8 mouse cellular contexts compared by ENCODE assay signal in the genomic region with DNA sequence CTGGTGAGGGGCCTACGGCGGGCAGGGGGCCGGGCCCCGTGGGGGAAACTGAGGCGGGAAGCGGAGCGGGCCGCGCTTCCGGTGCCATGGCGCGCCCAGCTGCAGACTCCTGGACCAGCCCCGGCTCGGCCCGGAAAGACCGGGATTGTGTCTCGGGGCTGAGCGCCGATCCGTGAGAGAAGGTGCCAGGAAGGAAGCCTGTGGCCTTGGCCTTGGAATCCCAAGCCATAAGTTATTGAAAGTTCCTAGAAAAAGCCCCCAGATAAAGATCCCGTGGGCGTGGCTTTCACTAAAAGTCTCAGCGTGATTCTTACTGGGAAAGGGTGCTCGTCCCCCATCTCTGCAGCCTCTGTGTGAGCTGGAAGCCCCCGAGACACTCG. TPM values are rescaled to one million over a fixed set of nuclear protein-coding genes. Genes with fewer than 3 reads are reported as not detected.
DNase-seq lines count a peak whose midpoint lies in the region; ATAC-seq and TF ChIP-seq lines count a peak whose summit lies in the region.

No protein-coding gene starts in this region.

- no peaks in the 10 kb centered on the region for H3K27me3 ChIP-seq in kidney, postnatal 0 days (ENCODE audit: insufficient read depth, low read length)
- H3K27me3 ChIP-seq in intestine, embryonic 15.5 days (replicated peaks), result no peaks in the 10 kb centered on the region
- no peaks in the 10 kb centered on the region for H3K27me3 ChIP-seq in myocyte (ENCODE audit: control insufficient read depth, insufficient read depth, insufficient read length)

- peak; percentile 40 for DNase-seq in kidney, postnatal 0 days (ENCODE audit: low spot score)
- DNase-seq in kidney, postnatal 10 days, result no peak
- DNase-seq in c-Kit-positive CD71-positive TER-119-negative erythroid progenitor cells, embryonic 14.5 days (ENCODE audit: low read depth), result peak; percentile 34
- no peak for DNase-seq in B cell, adult 2 months
- no peak for DNase-seq in adrenal gland, adult 18-20 months (ENCODE audit: low spot score in 2 of 2)
- DNase-seq in right cerebral cortex, postnatal 4 days, result no peak

- H3K27ac ChIP-seq in kidney, postnatal 0 days, result peak overlapping the region; percentile 90
- H3K27ac ChIP-seq in intestine, embryonic 15.5 days, result peak overlapping the region; percentile 85

- H3K79me2 ChIP-seq in myocyte (ENCODE audit: control insufficient read depth, insufficient read depth), result peaks cover 14% of the 10 kb centered on the region

- peak overlapping the region; percentile 75 for H3K4me2 ChIP-seq in kidney, postnatal 0 days (ENCODE audit: low read length)
- H3K4me2 ChIP-seq in intestine, embryonic 15.5 days (replicated peaks), result peak overlapping the region; percentile 95
- peak overlapping the region; percentile 86 for H3K4me2 ChIP-seq in myocyte (ENCODE audit: low read depth)

- peaks cover 24% of the 10 kb centered on the region; the same call in 1 of the 2 replicates for H3K4me1 ChIP-seq in kidney, postnatal 0 days (replicated peaks; ENCODE audit: insufficient read depth, low read length)
- H3K4me1 ChIP-seq in intestine, embryonic 15.5 days (replicated peaks), result peaks cover 38% of the 10 kb centered on the region

- H3ac ChIP-seq in myocyte (ENCODE audit: control insufficient read depth, insufficient read length), result peak overlapping the region; percentile 54

- no peak for TF ChIP-seq CTCF in kidney, postnatal 0 days (IDR thresholded peaks at IDR 0.05; ENCODE audit: low read depth)

- peak overlapping the region; percentile 98 for H3K9ac ChIP-seq in kidney, postnatal 0 days (ENCODE audit: low read depth, low read length)
- peak overlapping the region; percentile 94 for H3K9ac ChIP-seq in intestine, embryonic 15.5 days

- peaks cover 25% of the 10 kb centered on the region for H3K36me3 ChIP-seq in kidney, postnatal 0 days (ENCODE audit: insufficient read depth, low read length)
- peaks cover 21% of the 10 kb centered on the region for H3K36me3 ChIP-seq in intestine, embryonic 15.5 days
- peaks cover 7% of the 10 kb centered on the region for H3K36me3 ChIP-seq in myocyte (ENCODE audit: control insufficient read depth, insufficient read depth)

- peak overlapping the region; percentile 95 for H3K4me3 ChIP-seq in kidney, postnatal 0 days (replicated peaks; ENCODE audit: low read depth, low read length)
- peak overlapping the region; percentile 97 for H3K4me3 ChIP-seq in intestine, embryonic 15.5 days (replicated peaks)
- peak overlapping the region; percentile 86 for H3K4me3 ChIP-seq in myocyte

- H3K9me3 ChIP-seq in kidney, postnatal 0 days (replicated peaks; ENCODE audit: low read length), result no peaks in the 10 kb centered on the region
- H3K9me3 ChIP-seq in intestine, embryonic 15.5 days, result no peaks in the 10 kb centered on the region

- no peak; the same call in 1 of the 2 replicates for ATAC-seq in kidney, postnatal 0 days (replicated peaks; ENCODE audit: low FRiP score, low read depth)
- peak; percentile 29 for ATAC-seq in intestine, embryonic 15.5 days

- WGBS in kidney, postnatal 0 days, result under 1% methylated on average over 26 of the region's 26 CpGs
- under 1% methylated on average over 26 of the region's 26 CpGs for WGBS in intestine, embryonic 15.5 days

- no peak for TF ChIP-seq POLR2A in myocyte (IDR thresholded peaks at IDR 0.05; ENCODE audit: insufficient read length, low read depth)

TF ChIP-seq in myocyte, 11 proteins besides CTCF, POLR2A, EP300 and RAD21:
- no peak for TF ChIP-seq REST (IDR thresholded peaks at IDR 0.05; ENCODE audit: insufficient read depth, insufficient read length)
- no peak for TF ChIP-seq SRF (IDR thresholded peaks at IDR 0.05; ENCODE audit: control insufficient read depth, insufficient read length, low read depth)
- TF ChIP-seq TCF12 (IDR thresholded peaks at IDR 0.05; ENCODE audit: insufficient read depth, poor library complexity, severe bottlenecking), result no peak
- no peak for TF ChIP-seq USF1 (IDR thresholded peaks at IDR 0.05; ENCODE audit: low read depth)
- TF ChIP-seq E2F4 (IDR thresholded peaks at IDR 0.05; ENCODE audit: insufficient read depth), result no peak
- TF ChIP-seq TCF3 (IDR thresholded peaks at IDR 0.05; ENCODE audit: insufficient read length, low read depth), result no peak
- TF ChIP-seq MYOD1 (IDR thresholded peaks at IDR 0.05; ENCODE audit: control insufficient read depth in 1 of 3, insufficient read length in 2 of 3, low read depth in 2 of 3), result no peak

RNA-seq across cellular contexts. Expression of gene Chmp6, which starts 0.7 kb away (rescaled TPM):
- 120 and 125 TPM in 2 replicates for polyA plus RNA-seq in kidney, postnatal 0 days (2015; fragmentation: Nextera tagmentation; extraction: Ambion mirVana)
- 88.0 and 91.1 TPM in 2 replicates for polyA plus RNA-seq in intestine, embryonic 15.5 days (2015; fragmentation: Nextera tagmentation; extraction: Ambion mirVana)
- polyA plus RNA-seq in myocyte (2012; fragmentation: generic; extraction: Trizol), result 60.5 TPM
- 10 to 100 TPM; 32.3 to 33.3 TPM for total RNA-seq in adrenal gland, adult 18-20 months (2021)

RNA-seq across cellular contexts. Expression of gene Baiap2, which starts 28.6 kb away (rescaled TPM):
- polyA plus RNA-seq in kidney, postnatal 0 days (2015; fragmentation: Nextera tagmentation; extraction: Ambion mirVana), result 21.4 and 23.8 TPM in 2 replicates
- polyA plus RNA-seq in intestine, embryonic 15.5 days (2015; fragmentation: Nextera tagmentation; extraction: Ambion mirVana), result 12.0 and 13.1 TPM in 2 replicates
- 23.0 TPM for polyA plus RNA-seq in myocyte (2012; fragmentation: generic; extraction: Trizol)
- 10 to 100 TPM; 16.5 to 31.7 TPM for total RNA-seq in adrenal gland, adult 18-20 months (2021)

Comparison
In these comparisons a context has a peak if more than half of its experiments do, and no peak if none do; other contexts are left out.
1. DNase-seq: peak in kidney, postnatal 0 days (single experiment) and c-Kit-positive CD71-positive TER-119-negative erythroid progenitor cells, embryonic 14.5 days (single experiment); none in kidney, postnatal 10 days (single experiment), B cell, adult 2 months (0 of 2), adrenal gland, adult 18-20 months (0 of 2) and right cerebral cortex, postnatal 4 days (single experiment).
2. Peak in every context shown above with its lines, with median percentiles within 50 percentile points of each other: H3K4me2 ChIP-seq and H3K4me3 ChIP-seq.